Mouse (Mus musculus) WW6 (cell line): Measurements from ENCODE around the gene Il11.
A peak's percentile ranks its signal among the peaks of the same experiment; 100 is the strongest.

Experiments
- DNase-seq: peaks from one replicate; pipeline ENCODE4 v3.0.0-alpha.2; 2013; ENCODE audit warnings: low read depth, low spot score

Il11 gene

DNA sequence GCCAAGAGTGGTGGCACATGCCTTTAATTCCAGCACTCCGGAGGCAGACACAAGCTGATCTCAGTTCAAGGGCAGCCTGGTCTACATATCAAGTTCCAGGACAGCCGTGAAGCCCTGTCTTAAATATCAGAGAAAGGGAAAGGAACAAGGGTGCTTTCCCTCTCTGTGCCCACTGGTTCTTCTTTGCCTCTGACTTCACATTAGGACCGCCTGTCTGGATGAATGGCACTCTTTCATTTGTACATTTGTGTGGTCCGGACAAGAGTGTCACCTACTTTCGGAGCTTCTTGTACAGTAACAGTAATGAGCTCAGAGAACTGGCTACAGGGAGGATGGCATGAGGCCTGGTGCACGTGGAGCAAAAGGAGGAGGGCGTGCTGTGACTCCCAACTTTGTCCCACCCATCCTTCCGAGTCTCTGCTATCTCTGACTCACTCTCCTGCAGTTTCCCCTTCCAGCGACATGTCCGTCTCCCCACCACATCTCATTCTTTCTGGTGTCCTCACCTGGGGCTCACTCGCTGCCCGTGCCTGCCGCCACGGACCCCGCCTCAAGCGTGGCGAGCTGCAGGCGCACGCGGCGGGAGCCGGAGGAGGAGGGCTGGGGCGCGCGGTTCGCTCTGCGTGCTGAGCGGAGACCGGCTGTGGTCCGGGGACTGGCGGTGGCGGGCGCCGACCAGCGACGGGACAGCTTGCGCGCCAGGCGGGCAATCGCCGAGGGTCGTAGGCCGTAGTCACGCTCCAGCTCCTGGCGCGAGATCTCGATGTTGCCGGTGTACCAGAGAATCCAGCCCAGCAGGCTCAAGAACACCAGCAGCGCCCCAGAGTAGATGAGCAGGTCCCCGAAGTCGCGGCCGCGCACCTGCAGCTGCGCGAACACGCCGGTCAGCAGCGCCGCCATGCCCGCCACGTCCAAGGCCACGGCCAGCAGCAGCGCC is 6.1 kb upstream of the Il11 start:
- no peak for DNase-seq

DNA sequence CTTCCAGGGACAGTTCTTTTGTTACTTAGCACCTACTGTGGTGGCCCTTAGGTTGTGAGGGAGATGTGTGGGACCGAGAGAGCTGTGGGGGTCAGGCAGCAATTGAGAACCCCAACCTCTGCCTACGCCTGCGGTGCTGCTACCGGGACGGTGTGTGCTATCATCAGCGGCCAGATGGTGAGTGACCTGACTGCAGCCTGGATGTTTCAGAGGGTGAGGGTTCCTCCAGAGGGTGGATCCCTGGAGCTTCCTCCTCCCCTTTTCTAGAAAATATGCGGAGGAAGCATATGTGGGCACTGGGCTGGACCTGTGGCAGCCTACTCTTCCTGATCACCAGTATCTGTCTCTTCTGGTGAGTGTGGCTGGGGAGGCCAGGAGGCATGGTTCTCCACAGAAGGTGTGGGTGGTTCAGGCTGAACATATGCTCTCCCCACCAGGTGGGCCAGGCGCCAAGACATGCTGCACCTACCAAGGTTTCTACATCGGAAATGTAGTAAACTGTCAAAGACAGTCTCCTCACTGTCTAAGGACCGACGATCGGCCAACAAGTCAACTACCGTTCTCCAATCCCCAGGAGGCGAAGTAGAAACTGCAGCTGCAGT is 1.1 kb upstream of the Il11 start:
- DNase-seq, result no peak

DNA sequence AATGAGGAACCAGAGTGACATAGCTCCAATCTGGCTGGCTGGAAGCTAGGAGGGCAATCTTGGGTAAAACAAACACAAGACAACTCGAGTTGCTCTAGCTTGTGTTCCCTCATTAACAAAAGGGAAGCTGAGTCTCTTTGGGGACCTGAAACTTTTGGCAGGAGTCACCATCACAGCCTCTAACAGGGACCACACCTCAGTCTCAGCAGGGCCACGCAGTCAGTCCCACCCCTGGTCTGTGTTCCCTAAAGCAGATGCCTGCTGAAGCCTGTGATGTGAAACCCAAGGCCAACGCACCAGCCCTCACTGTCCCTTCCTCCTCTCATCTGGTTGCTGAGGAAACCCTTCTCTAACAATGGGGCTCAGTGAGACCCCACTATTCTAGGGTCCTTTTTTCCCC is 529 bp downstream of the Il11 start:
- DNase-seq, result no peak

GRCm38 (mm10) chr7:4779921-4780320 is 2.7 kb downstream of the Il11 start:
- no peak for DNase-seq

DNA sequence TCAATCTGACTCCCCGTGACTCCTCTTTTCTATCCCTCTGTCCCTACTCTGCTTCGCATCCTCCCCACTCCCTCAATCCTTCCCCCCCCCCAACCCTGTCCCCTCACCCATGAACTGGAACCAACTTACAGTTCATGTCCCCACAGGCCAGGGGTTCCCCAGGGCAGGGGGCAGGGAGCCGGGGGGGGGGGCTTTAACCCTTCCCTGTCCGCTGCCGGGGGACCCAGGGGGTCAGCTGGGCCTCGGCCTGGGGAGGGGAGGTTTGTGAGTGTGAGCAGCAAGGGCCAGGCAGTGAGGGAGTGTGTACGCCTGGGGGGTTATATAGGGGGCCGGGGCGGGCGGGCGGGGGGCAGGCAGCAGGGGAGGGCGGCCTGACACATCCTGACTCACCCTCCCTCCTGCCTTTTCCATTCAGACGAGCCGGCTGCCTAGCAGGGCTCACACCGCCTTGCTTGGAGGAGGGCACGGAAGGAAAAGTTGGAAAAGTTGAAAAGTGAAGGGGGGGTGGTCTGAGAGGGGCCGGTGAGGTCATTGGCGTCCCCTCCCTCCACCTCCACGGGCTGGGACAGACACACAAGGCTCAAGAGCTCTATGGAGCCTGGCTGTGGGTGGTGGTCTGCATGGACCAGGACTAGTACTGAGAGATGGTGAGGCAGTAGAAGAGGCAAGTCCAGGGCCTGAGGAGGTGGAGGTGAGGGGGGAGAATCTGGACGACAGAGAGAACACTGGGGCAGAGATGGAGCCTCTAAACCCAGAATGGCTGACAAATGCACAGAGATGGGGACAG is 4.6 kb downstream of the Il11 start:
- DNase-seq, result no peak

- peak; percentile 66 for DNase-seq
Observed at GRCm38 (mm10) chr7:4776861-4777830, 5.5 kb downstream of the Il11 start.

DNA sequence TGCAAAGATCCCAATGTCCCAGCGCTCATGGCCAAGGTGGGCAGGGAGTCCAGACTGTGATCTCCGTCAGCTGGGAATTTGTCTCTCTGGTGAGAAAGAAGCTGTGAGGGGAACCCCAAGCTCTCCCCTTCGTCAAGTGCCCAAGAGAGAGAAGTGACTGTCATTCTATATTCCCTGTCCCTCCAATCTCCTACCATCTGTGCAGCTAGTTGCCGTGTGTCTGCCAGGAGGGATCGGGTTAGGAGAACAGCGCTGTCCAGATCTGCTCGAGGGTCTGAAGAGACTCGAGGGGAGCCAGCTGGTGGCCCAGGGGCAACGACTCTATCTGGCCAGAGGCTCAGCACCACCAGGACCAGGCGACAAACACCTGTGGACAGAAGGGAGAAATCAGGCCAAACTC is 6.5 kb downstream of the Il11 start:
- no peak for DNase-seq

GRCm38 (mm10) chr7:4771202-4771601 is 11.5 kb downstream of the Il11 start, which contains the start of gene Fam71e2:
Gene Fam71e2 (minus strand): TSS chr7:4771302.
- DNase-seq, result no peak

DNA sequence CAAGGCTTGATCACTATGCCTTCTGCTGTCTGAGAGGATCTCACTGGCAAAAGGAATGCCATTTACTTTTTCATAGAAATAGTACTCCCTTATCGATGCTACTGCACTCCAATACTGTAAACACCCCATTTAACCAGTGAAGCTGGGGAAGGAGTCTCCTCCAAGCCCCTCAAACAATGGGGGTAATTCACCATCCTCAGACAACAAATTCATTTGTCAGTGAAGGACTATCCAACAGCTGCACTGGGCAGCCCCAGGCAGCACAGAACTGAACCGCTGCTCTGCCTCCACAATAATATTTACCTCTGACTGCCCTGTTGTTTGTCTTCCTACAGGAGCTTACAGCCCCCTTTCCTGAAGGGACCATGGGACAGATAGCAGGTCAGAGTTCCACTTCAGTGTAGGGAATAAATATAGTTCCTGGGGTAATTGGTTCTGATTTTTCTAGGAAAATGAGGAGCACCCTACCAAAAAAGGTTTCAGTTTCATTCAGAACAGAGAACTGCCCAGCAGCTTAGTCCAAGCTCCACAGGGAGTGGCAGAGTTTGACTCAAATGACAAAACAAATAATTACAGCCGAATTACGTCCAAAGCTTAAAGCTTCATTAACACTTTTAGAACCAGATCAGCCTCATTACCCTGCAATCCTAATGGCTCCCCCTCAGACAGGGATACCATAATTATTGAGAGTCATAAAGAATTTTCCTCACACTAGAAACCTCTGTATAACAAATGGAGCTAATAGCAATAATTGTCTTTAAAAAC is 17.5 kb downstream of the Il11 start:
- DNase-seq, result no peak

DNA sequence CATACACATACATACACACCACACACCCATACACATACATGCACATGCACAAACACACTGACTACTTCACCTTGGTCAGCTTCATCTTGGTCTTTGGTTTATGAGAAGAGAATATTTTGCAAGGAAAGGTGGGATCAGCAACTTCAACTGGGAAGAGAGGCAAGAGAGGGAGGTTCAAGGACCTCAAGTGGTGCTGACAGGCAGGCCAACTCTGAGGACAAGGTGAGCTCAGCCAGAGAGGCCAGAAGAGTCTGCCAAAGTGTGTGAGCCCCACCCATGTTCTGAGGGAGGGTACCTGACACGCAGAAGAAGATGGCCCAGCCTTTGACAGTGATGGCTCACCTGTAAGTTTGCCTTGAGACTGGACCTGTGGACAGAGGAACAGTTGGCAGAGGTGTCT is 23.0 kb downstream of the Il11 start:
- no peak for DNase-seq

DNA sequence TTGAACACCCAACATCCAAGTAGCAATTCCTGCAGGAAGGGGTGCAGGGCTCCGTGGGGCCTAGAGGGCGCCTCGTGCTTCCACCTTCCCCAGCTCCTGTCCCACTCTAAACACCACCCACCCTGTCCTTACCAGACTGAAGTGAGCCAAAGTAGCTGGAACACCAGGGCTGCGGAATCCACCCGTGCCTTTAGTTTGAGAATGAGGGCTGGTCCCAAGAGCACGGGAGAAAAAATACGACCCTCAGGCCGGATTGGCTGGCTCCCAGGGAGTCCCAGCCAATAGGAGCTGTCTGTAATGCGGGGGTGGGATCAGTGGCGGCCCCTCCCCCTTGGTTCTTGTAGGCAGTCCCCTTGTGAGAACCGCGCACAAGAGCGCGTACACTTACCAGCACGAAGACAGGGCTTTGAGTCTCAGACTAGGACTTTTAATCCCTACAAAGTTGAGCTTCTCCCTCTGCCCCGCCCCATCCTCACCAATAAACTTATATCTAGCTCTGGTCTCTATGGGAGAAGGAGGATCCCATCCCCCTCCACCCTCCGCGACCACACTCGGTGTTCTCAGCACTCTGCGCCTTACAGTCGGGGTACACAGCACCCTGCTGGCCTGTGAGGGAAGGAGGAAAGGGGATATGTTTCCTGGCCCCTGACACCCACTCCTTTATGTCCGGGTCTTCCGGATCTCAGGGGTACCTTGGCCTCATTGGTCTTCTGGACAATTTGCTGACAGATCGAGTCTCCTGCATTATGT is 29.7 kb downstream of the Il11 start, which contains the start of gene Cox6b2:
Gene Cox6b2, minus strand, starts transcription at position 274 of the 750 bp plus-strand sequence.
- DNase-seq, result peak; percentile 89

GRCm38 (mm10) chr7:4751971-4752820 is 30.5 kb downstream of the Il11 start:
- DNase-seq, result peak; percentile 88

GRCm38 (mm10) chr7:4749169-4749568 is 33.5 kb downstream of the Il11 start:
- DNase-seq, result no peak

GRCm38 (mm10) chr7:4748321-4748720 is 34.3 kb downstream of the Il11 start:
- DNase-seq, result no peak

DNA sequence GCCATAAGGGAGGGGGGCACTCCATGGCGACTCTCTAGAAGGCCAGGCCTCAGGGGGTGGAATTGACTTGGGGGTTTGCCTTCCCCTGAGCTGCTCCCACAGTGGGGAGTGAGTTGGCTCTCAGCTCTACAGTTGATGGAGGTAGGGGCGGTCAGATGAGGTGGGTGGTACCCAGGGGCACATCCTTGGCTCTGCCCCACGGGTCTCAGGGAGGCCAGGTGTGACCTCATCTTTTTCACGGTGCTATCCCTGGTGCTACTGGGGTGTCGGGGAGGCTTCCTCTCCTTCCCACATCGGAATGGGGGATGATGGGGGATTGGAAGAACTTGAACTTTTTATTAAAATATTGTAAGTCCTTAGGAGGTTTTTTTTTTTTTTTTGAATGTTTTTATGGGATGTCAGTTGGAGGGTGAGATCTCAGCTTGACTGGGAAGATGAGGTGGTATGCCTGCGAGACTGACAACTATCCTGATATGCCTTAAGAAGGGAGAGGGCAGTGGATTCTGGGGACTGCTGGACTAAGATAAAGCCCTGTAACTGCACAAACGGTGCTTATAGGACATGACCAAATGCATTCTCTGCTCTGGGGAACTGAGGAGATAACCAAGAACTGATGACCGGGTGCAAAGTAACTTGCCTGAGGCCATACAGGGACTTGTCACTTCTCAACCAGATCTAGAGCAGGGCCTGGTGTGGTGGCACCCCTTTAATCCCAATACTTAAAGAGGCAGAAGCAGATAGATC is 35.3 kb downstream of the Il11 start:
- DNase-seq, result no peak

GRCm38 (mm10) chr7:4746326-4746980 is 36.2 kb downstream of the Il11 start:
- DNase-seq, result no peak

DNA sequence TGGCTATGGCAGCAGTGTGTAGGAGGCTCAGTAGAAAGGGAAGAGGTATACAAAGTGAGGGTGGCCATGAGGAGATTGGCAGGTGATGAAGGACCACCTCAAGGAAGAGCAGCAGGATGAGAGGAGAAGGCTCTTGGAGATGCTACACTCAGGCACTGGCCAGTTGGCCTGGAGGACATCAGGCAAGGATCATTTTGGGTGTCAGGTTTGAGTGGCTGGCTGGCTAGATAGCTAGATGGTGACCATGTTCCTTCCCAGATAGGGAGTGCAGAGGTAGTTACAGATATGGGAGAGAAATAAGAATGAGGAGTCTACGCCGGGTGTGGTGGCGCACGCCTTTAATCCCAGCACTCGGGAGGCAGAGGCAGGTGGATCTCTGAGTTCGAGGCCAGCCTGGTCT is 37.8 kb downstream of the Il11 start:
- DNase-seq, result no peak
